Mouse (Mus musculus) layer of hippocampus, adult 2 months (tissue): ENCODE data around the gene Npm3. TPM values are rescaled to one million over a fixed set of nuclear protein-coding genes. Genes with fewer than 3 reads are reported as not detected.

Experiments used
- DNase-seq, 2 experiments: peaks; one replicate each; pipeline ENCODE4 v3.0.0; 2022; ENCODE audit warnings: low spot score in 2 of 2
- H3K27ac ChIP-seq: fragments of 200-600 bp; 2 replicates; pipeline ENCODE4 v1.8.1; 2022
- H3K4me3 ChIP-seq: fragments of 200-600 bp; 2 replicates; pipeline ENCODE4 v1.8.1; 2022; ENCODE audit warnings: mild to moderate bottlenecking
- CTCF ChIP-seq: fragments of 200-600 bp; conservative IDR thresholded peaks from 2 replicates; pipeline ENCODE4 v1.8.1; 2022; ENCODE audit warnings: antibody characterized with exemption, mild to moderate bottlenecking, moderate library complexity
- long read RNA-seq, 2 experiments: library from polyadenylated mRNA; stranded (forward); transcript quantifications; one replicate each; pipeline ENCODE4 v2.0.0; 2021; ENCODE audit warnings: borderline mapping rate in 2 of 2
- total RNA-seq, 2 experiments: library from RNA; stranded (reverse); gene quantifications; 2 replicates each; pipeline ENCODE4 v1.2.3; 2021

Gene Npm3
- 1 to 10 TPM; 7.3 to 9.7 TPM for total RNA-seq
- long read RNA-seq, experiment 1, partial matches to known transcripts: 2 of 2 reads
- long read RNA-seq, experiment 1, other reads (novel, unspliced or antisense): 0 of 2 reads
- long read RNA-seq, experiment 2, partial matches to known transcripts: 1 of 1 reads
- long read RNA-seq, experiment 2, other reads (novel, unspliced or antisense): 0 of 1 reads

GRCm38 (mm10) chr19:45749243-45750043, at the start of gene Npm3:
Npm3 (minus strand) TSS chr19:45749591.
- Histone ChIP-seq H3K27ac (peak within 1 kb of the TSS; percentile 72), H3K4me3 (peak within 1 kb of the TSS; percentile 87)
- no peak for TF ChIP-seq CTCF
- DNase-seq: peak; percentile 71 to 79

- DNase-seq: no peak
- no peak overlapping the region for H3K4me3 ChIP-seq
Measured at GRCm38 (mm10) chr19:45796879-45797278, 47.5 kb upstream of the Npm3 start.

GRCm38 (mm10) chr19:45796061-45796556, 46.7 kb upstream of the Npm3 start:
- TF ChIP-seq CTCF: no peak
- no peak for DNase-seq
- Histone ChIP-seq H3K27ac (no peak overlapping the region), H3K4me3 (no peak overlapping the region)

More at GRCm38 (mm10) chr19:45796879-45797278, 47.5 kb upstream of the Npm3 start:
- TF ChIP-seq CTCF: no peak
- H3K27ac ChIP-seq: no peak overlapping the region

GRCm38 (mm10) chr19:45795406-45795944, 46.1 kb upstream of the Npm3 start:
- no peak overlapping the region for H3K4me3 ChIP-seq
- DNase-seq: no peak
- no peak for TF ChIP-seq CTCF
- no peak overlapping the region for H3K27ac ChIP-seq

GRCm38 (mm10) chr19:45794718-45795117, 45.3 kb upstream of the Npm3 start:
- TF ChIP-seq CTCF: no peak
- no peak overlapping the region for H3K4me3 ChIP-seq
- no peak for DNase-seq
- H3K27ac ChIP-seq: no peak overlapping the region

- Histone ChIP-seq H3K27ac (no peak overlapping the region), H3K4me3 (no peak overlapping the region)
- no peak for TF ChIP-seq CTCF
- DNase-seq: no peak
Measured at GRCm38 (mm10) chr19:45792404-45792803, 43.0 kb upstream of the Npm3 start.

GRCm38 (mm10) chr19:45789888-45790874, 40.8 kb upstream of the Npm3 start:
- Histone ChIP-seq H3K4me3 (no peak overlapping the region), H3K27ac (no peak overlapping the region)
- DNase-seq: no peak
- TF ChIP-seq CTCF: no peak

GRCm38 (mm10) chr19:45789365-45789764, 40.0 kb upstream of the Npm3 start:
- H3K4me3 ChIP-seq: no peak overlapping the region
- H3K27ac ChIP-seq: no peak overlapping the region
- TF ChIP-seq CTCF: no peak
- DNase-seq: no peak

GRCm38 (mm10) chr19:45788337-45788736, 38.9 kb upstream of the Npm3 start:
- Histone ChIP-seq H3K27ac (no peak overlapping the region), H3K4me3 (no peak overlapping the region)
- DNase-seq: no peak
- no peak for TF ChIP-seq CTCF

- no peak for TF ChIP-seq CTCF
- no peak for DNase-seq
- no peak overlapping the region for H3K27ac ChIP-seq
- H3K4me3 ChIP-seq: no peak overlapping the region
Measured at GRCm38 (mm10) chr19:45787450-45787849, 38.1 kb upstream of the Npm3 start.

- no peak overlapping the region for H3K4me3 ChIP-seq
- no peak overlapping the region for H3K27ac ChIP-seq
- TF ChIP-seq CTCF: no peak
- no peak for DNase-seq
Measured at GRCm38 (mm10) chr19:45785470-45785869, 36.1 kb upstream of the Npm3 start.

- peak overlapping the region; percentile 56 for H3K4me3 ChIP-seq
- H3K27ac ChIP-seq: peak overlapping the region; percentile 83
- TF ChIP-seq CTCF: no peak
- no peak for DNase-seq
Measured at GRCm38 (mm10) chr19:45783933-45784576, 34.7 kb upstream of the Npm3 start.
